Mouse (Mus musculus) c-Kit-negative CD71-positive TER-119-positive erythroid progenitor cells, embryonic 14.5 days (primary cell): ENCODE data around the gene Higd1b.

Experiments used
- DNase-seq: peaks from one replicate; pipeline ENCODE4 v3.0.0-alpha.2; 2013; ENCODE audit warnings: low read depth, low spot score

Gene Higd1b

GRCm38 (mm10) chr11:102835549-102835948 lies at the start of gene Higd1b:
TSS of gene Higd1b (plus strand) at chr11:102835849.
- no peak for DNase-seq

GRCm38 (mm10) chr11:102787688-102788177 lies 47.9 kb upstream of the Higd1b start:
- no peak for DNase-seq

- DNase-seq: no peak
Measured at GRCm38 (mm10) chr11:102791682-102792445, 43.8 kb upstream of the Higd1b start.

- no peak for DNase-seq
Measured at GRCm38 (mm10) chr11:102794157-102794556, 41.5 kb upstream of the Higd1b start.

- DNase-seq: no peak
Measured at GRCm38 (mm10) chr11:102803453-102803852, 32.2 kb upstream of the Higd1b start.

GRCm38 (mm10) chr11:102808246-102808645 lies 27.4 kb upstream of the Higd1b start:
- no peak for DNase-seq

GRCm38 (mm10) chr11:102810721-102811485 lies 24.7 kb upstream of the Higd1b start:
- no peak for DNase-seq

- no peak for DNase-seq
Measured at GRCm38 (mm10) chr11:102814881-102815280, 20.8 kb upstream of the Higd1b start.

GRCm38 (mm10) chr11:102818121-102819020 lies 17.3 kb upstream of the Higd1b start:
- no peak for DNase-seq

- no peak for DNase-seq
Measured at GRCm38 (mm10) chr11:102819021-102819782, 16.4 kb upstream of the Higd1b start, which contains the start of gene Gjc1. TSS of gene Gjc1 (minus strand) at chr11:102819700.

GRCm38 (mm10) chr11:102819783-102820385 lies 15.8 kb upstream of the Higd1b start:
- no peak for DNase-seq

- no peak for DNase-seq
Measured at GRCm38 (mm10) chr11:102820432-102820831, 15.2 kb upstream of the Higd1b start.

GRCm38 (mm10) chr11:102821231-102821630 lies 14.4 kb upstream of the Higd1b start:
- no peak for DNase-seq

- no peak for DNase-seq
Measured at GRCm38 (mm10) chr11:102826476-102826875, 9.2 kb upstream of the Higd1b start.

- DNase-seq: no peak
Measured at GRCm38 (mm10) chr11:102827097-102827496, 8.6 kb upstream of the Higd1b start.

- DNase-seq: no peak
Measured at GRCm38 (mm10) chr11:102830276-102830675, 5.4 kb upstream of the Higd1b start.

GRCm38 (mm10) chr11:102832700-102833297 lies 2.9 kb upstream of the Higd1b start:
- DNase-seq: no peak

GRCm38 (mm10) chr11:102834219-102834618 lies 1.4 kb upstream of the Higd1b start:
- no peak for DNase-seq

- no peak for DNase-seq
Measured at GRCm38 (mm10) chr11:102836146-102836545, 497 bp downstream of the Higd1b start.

GRCm38 (mm10) chr11:102837385-102837784 lies 1.7 kb downstream of the Higd1b start:
- DNase-seq: no peak
